Mouse (Mus musculus): ENCODE measurements around the gene Polrmt. TPM values are rescaled to one million over a fixed set of nuclear protein-coding genes. Genes with fewer than 3 reads are reported as not detected.

The Polrmt gene
- polyA plus RNA-seq, 1 experiment = 21.9 TPM

- Histone ChIP-seq H3K9ac (ENCODE audit: low read depth, poor library complexity, severe bottlenecking) (no peak overlapping the region), H3K4me3 (ENCODE audit: low read depth, low read length) (no peak overlapping the region)
Measured at GRCm38 (mm10) chr10:79707162-79707561, 39.2 kb downstream of the Polrmt start.

GRCm38 (mm10) chr10:79706406-79707094 lies 39.8 kb downstream of the Polrmt start:
- peaks cover 18% of the 10 kb centered on the region for H3K36me3 ChIP-seq (ENCODE audit: control insufficient read depth, insufficient read depth, low read length, poor library complexity, severe bottlenecking)
- H3K9me3 ChIP-seq (replicated peaks; ENCODE audit: control insufficient read depth, insufficient read depth, low read length, poor library complexity, severe bottlenecking) = no peaks in the 10 kb centered on the region
- peak overlapping the region; percentile 85; the same call in 1 of the 2 replicates for H3K9ac ChIP-seq (ENCODE audit: low read depth, poor library complexity, severe bottlenecking)
- peaks cover 2% of the 10 kb centered on the region for H3K4me1 ChIP-seq (ENCODE audit: control insufficient read depth, insufficient read depth, low read length)
- no peaks in the 10 kb centered on the region for H3K27me3 ChIP-seq (ENCODE audit: control insufficient read depth, insufficient read depth, low read length, poor library complexity, severe bottlenecking)
- TF ChIP-seq POLR2A (IDR thresholded peaks at IDR 0.05; ENCODE audit: insufficient read depth, low read length) = no peak
- TF ChIP-seq CTCF (IDR thresholded peaks at IDR 0.05; ENCODE audit: low read depth, low read length) = no peak
- 0 out of 2 replicates have a peak, but pooled peaks have one; percentile 3 for TF ChIP-seq EP300 (IDR thresholded peaks at IDR 0.05; ENCODE audit: insufficient read depth, low read depth, low read length)
- H3K27ac ChIP-seq (ENCODE audit: insufficient read depth, low read length) = no peak overlapping the region; the same call in 1 of the 2 replicates
- H3K4me3 ChIP-seq (ENCODE audit: low read depth, low read length) = peak overlapping the region; percentile 76

More at GRCm38 (mm10) chr10:79707162-79707561, 39.2 kb downstream of the Polrmt start:
- Histone ChIP-seq H3K27ac (ENCODE audit: insufficient read depth, low read length) (no peak overlapping the region), H3K27me3 (ENCODE audit: control insufficient read depth, insufficient read depth, low read length, poor library complexity, severe bottlenecking) (no peaks in the 10 kb centered on the region), H3K36me3 (ENCODE audit: control insufficient read depth, insufficient read depth, low read length, poor library complexity, severe bottlenecking) (peaks cover 18% of the 10 kb centered on the region), H3K9me3 (replicated peaks; ENCODE audit: control insufficient read depth, insufficient read depth, low read length, poor library complexity, severe bottlenecking) (no peaks in the 10 kb centered on the region), H3K4me1 (ENCODE audit: control insufficient read depth, insufficient read depth, low read length) (peaks cover 2% of the 10 kb centered on the region)
- TF ChIP-seq POLR2A (IDR thresholded peaks at IDR 0.05; ENCODE audit: insufficient read depth, low read length) (no peak), EP300 (IDR thresholded peaks at IDR 0.05; ENCODE audit: insufficient read depth, low read depth, low read length) (no peak), CTCF (IDR thresholded peaks at IDR 0.05; ENCODE audit: low read depth, low read length) (no peak)

DNA sequence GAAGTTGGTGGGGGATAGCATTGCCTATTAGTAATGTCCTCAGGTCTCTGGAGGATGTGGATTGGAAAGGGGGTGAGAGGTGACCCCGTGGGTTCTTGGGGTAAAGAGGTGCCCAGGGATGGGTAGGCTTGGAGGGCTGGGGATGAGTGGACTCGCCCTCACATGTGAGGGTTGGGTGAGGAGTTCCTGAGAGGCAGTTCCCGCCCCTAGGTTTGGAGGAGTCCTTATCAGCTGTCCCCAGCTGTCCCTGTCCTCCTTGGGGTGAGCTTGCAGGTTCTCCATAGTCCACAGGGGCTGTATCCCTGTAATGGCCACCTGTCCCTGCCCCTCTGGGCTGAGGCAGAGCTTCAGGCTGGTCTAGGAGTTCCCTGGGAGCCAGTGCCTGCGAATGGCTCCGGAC lies 40.4 kb downstream of the Polrmt start:
- Histone ChIP-seq H3K36me3 (ENCODE audit: control insufficient read depth, insufficient read depth, low read length, poor library complexity, severe bottlenecking) (peaks cover 14% of the 10 kb centered on the region), H3K9ac (ENCODE audit: low read depth, poor library complexity, severe bottlenecking) (peak overlapping the region; percentile 85), H3K4me3 (ENCODE audit: low read depth, low read length) (peak overlapping the region; percentile 76), H3K27ac (ENCODE audit: insufficient read depth, low read length) (no peak overlapping the region; the same call in 1 of the 2 replicates), H3K27me3 (ENCODE audit: control insufficient read depth, insufficient read depth, low read length, poor library complexity, severe bottlenecking) (no peaks in the 10 kb centered on the region), H3K9me3 (replicated peaks; ENCODE audit: control insufficient read depth, insufficient read depth, low read length, poor library complexity, severe bottlenecking) (no peaks in the 10 kb centered on the region), H3K4me1 (ENCODE audit: control insufficient read depth, insufficient read depth, low read length) (peaks cover 2% of the 10 kb centered on the region)
- TF ChIP-seq EP300 (IDR thresholded peaks at IDR 0.05; ENCODE audit: insufficient read depth, low read depth, low read length) = no peak
- TF ChIP-seq POLR2A (IDR thresholded peaks at IDR 0.05; ENCODE audit: insufficient read depth, low read length) = no peak
- TF ChIP-seq CTCF (IDR thresholded peaks at IDR 0.05; ENCODE audit: low read depth, low read length) = no peak

DNA sequence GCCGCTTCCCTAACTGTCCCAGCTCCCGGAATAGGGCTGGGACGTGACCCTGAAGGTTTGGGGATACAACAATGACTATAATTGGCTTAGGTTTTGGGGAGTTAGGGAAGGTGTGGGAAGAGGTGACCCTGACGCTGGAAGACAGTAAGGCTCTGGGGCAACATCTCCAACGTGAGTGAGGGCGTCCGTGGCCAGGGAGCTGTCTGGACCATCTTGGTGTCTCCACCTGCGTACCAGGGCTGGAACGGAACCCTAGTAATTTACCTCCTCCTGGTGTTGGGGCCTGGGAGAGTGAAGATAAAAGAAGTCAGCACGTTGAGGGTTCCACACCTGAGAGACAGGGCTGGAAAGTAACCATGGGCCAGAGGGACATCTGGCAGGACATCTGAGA lies 41.4 kb downstream of the Polrmt start:
- Histone ChIP-seq H3K4me3 (ENCODE audit: low read depth, low read length) (peak overlapping the region; percentile 76), H3K9ac (ENCODE audit: low read depth, poor library complexity, severe bottlenecking) (peak overlapping the region; percentile 85), H3K9me3 (replicated peaks; ENCODE audit: control insufficient read depth, insufficient read depth, low read length, poor library complexity, severe bottlenecking) (no peaks in the 10 kb centered on the region), H3K4me1 (ENCODE audit: control insufficient read depth, insufficient read depth, low read length) (peaks cover 2% of the 10 kb centered on the region), H3K27me3 (ENCODE audit: control insufficient read depth, insufficient read depth, low read length, poor library complexity, severe bottlenecking) (no peaks in the 10 kb centered on the region), H3K27ac (ENCODE audit: insufficient read depth, low read length) (no peak overlapping the region), H3K36me3 (ENCODE audit: control insufficient read depth, insufficient read depth, low read length, poor library complexity, severe bottlenecking) (peaks cover 5% of the 10 kb centered on the region)
- no peak for TF ChIP-seq POLR2A (IDR thresholded peaks at IDR 0.05; ENCODE audit: insufficient read depth, low read length)
- no peak for TF ChIP-seq EP300 (IDR thresholded peaks at IDR 0.05; ENCODE audit: insufficient read depth, low read depth, low read length)
- no peak for TF ChIP-seq CTCF (IDR thresholded peaks at IDR 0.05; ENCODE audit: low read depth, low read length)

GRCm38 (mm10) chr10:79704065-79704969 lies 42.1 kb downstream of the Polrmt start, which contains the start of gene Bsg:
Bsg (plus strand) TSS chr10:79704491.
- peaks cover 2% of the 10 kb centered on the region for H3K4me1 ChIP-seq (ENCODE audit: control insufficient read depth, insufficient read depth, low read length)
- TF ChIP-seq CTCF (IDR thresholded peaks at IDR 0.05; ENCODE audit: low read depth, low read length) (peak; percentile 36), POLR2A (IDR thresholded peaks at IDR 0.05; ENCODE audit: insufficient read depth, low read length) (peak; percentile 86), EP300 (IDR thresholded peaks at IDR 0.05; ENCODE audit: insufficient read depth, low read depth, low read length) (0 out of 2 replicates have a peak, but pooled peaks have one; percentile 56)
- no peaks in the 10 kb centered on the region for H3K27me3 ChIP-seq (ENCODE audit: control insufficient read depth, insufficient read depth, low read length, poor library complexity, severe bottlenecking)
- peak within 1 kb of the TSS; percentile 76 for H3K4me3 ChIP-seq (ENCODE audit: low read depth, low read length)
- peak within 1 kb of the TSS; percentile 85 for H3K9ac ChIP-seq (ENCODE audit: low read depth, poor library complexity, severe bottlenecking)
- peak within 1 kb of the TSS; percentile 44 for H3K27ac ChIP-seq (ENCODE audit: insufficient read depth, low read length)
- H3K36me3 ChIP-seq (ENCODE audit: control insufficient read depth, insufficient read depth, low read length, poor library complexity, severe bottlenecking) = no peaks in the 10 kb centered on the region; the same call in 1 of the 2 replicates
- H3K9me3 ChIP-seq (replicated peaks; ENCODE audit: control insufficient read depth, insufficient read depth, low read length, poor library complexity, severe bottlenecking) = no peaks in the 10 kb centered on the region

All from ES-Bruce4 (cell line).